Mouse (Mus musculus) brain, adult 2 months (tissue): Measurements from ENCODE around the gene Bcl2l2.
A peak's percentile ranks its signal among the peaks of the same experiment; 100 is the strongest.

Experiments used
- DNase-seq: peaks from one replicate; pipeline ENCODE4 v3.0.0; 2011; ENCODE audit warnings: low read depth, low spot score

Gene Bcl2l2

DNA sequence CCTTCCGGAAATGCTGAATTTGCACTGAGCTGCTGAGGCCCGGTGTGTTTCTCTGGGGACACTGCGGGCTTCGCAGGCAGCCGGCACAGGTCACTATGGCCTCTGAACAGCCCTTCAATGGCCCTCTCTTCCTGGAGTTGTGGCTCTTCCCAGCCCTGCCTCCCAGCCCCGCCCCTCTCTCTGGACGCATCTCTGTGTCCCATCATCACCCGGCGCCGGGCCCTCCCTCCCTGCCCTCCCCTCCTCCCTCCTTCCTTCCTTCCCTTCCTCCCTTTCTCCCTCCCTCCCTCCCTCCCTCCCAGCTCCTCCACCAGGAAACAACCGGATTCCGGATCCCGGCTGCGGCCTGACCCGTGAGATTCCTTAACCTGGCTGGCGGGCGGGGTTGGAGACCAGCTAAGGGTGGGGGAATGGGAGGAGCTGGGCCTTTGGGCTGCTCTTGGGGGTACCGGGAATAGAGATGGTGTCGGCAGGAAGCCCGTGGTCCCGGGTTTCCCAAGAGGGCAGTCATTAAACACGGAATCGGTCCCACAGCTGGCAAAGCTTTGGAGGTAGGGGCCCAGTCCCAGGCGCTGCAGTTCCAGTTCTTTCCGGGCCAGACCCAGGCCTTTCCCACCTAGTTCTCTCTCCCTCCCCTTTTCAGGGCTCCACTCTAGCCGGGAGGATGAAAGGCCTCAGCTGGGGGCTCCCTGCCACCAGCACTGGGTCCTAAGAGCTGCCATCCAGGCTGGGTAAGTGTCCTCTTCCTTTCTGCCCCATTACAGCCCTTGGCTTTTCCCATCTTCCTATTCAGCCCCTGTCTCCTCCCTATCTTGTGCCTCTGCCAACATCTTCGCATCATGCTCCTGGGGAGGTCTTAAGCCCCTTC lies at the start of gene Bcl2l2, which contains the start of gene Gm20521:
Gene Bcl2l2, plus strand, starts transcription at position 224 of the 868 bp plus-strand sequence.
Gene Gm20521, plus strand, starts transcription at position 288 of the 868 bp plus-strand sequence.
- DNase-seq, result peak; percentile 96

DNA sequence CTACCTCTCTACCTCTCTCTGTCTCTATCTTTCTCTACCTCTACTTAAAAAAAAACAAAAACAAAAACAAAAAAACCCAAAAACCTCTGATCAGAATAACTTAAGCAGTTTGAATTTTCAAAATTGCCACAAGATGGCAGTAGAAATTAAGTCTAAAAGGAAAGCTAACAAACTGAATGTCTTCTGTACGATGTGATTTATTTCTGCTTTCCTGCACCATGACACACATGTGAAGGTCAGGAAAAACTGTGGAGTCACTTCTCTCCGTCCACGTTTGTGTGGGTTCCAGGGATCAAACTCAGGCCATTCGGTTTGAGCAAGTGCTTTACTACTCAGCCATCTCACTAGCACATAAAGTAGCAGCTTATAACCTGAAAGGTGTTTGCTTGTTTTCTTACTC lies 39.7 kb upstream of the Bcl2l2 start:
- peak; percentile 83 for DNase-seq

DNA sequence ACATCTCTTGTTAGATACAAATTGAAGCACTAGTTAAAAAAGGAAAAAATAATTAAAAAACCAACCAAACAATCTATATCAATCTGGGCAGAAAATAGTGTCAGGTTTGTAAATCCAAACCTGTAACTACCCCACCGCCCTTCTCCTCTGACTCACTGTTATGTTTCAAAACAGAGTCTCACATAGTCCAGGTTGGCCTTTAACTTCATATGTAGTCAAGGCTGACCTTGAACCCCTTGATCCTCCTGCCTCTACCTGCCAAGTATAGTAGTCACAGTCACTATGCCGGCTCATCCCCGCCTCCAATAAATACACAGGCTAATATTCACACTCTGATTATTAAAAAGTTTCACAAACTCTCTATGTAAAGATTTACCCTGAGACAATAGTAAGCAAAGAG lies 27.5 kb upstream of the Bcl2l2 start:
- no peak for DNase-seq

DNA sequence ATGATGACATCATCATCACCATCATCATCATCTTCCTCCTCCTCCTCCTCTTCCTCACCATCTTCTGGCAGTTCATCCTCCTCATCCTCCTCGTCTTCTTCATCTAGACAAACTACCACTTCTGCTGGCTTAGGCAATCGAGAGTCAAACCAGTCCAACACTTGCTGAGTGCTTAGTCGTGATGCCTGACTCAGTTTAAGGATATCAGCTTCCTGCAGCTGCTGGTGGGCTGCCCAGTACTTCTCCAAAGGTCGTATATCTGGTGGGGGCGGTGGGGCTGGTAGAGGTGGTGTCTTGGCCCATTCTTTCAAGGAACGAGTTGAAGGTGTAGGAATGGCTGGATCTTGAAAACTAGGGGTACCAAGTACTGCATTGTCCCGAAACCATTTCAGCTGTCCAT lies 26.5 kb upstream of the Bcl2l2 start:
- DNase-seq, result no peak

- DNase-seq, result peak; percentile 92
Observed at GRCm38 (mm10) chr14:54857891-54858290, 25.3 kb upstream of the Bcl2l2 start.

DNA sequence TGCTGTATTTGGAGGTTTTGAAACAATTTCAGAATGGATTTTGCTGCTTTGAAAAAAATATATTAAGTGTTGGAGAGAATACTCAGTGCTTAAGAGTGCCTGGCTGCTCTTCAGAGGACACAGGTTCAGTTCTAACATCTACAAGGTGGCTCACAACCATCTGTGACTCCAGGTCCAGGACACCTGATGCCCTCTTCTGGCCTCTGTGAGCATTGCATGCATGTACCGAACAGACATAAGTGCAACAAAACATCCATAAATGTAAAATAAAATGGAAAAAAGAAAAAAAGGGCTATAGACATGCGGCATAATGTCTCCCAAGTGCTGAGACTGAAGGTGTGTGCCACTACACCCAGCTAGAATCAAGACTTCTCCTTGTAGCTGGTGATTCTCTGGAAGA lies 22.7 kb upstream of the Bcl2l2 start:
- DNase-seq, result peak; percentile 87

GRCm38 (mm10) chr14:54863501-54864312 lies 19.5 kb upstream of the Bcl2l2 start:
- DNase-seq, result peak; percentile 97

DNA sequence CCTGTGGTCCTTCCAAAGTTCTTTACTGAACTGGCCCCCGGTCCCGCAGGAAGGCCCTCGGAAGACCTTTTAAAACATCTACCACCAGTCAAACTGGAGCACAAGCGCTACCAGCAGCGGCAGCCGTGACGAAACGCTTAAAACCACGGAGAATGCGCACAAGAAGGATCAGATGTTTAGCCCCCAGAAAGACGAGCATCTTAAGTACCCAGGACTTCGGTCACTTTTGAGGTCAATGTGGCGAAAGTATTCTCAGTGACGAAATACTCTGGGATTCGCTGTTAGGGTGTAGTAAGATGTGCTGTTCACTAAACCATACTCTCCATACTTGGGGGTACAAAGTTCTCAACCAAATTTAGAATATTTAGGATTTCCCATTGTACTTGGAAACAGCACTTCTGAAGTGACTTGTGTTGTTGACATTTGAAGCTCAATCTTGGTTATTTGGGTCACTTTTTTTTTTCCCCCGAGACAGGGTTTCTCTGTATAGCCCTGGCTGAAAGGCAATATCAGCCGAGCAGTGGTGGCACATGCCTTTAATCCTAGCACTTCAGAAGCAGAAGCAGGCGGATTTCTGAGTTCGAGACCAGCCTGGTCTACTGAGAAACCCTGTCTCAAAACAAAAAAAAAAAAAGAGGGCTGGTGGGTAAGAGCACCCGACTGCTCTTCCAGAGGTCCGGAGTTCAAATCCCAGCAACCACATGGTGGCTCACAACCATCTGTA lies 18.7 kb upstream of the Bcl2l2 start:
- no peak for DNase-seq

DNA sequence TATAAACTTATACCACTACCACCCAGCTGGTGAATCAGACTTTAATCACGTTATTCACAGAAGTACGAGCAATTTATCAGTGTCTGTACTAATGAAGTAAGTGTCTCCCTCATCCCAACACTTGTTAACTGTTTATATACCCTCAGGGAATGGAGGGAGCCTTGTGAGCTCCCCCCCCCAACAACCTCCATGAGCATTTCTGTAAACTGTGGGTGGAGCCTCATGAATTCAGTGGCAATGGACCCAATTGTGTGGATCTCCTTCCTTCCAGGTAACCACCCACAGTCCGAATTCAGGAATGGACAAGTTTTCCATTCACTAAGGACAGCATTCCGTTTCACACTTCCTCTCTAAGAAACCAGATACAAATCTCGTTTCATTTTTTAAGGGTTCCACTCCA lies 17.6 kb upstream of the Bcl2l2 start:
- no peak for DNase-seq

- no peak for DNase-seq
Observed at GRCm38 (mm10) chr14:54866268-54866667, 16.9 kb upstream of the Bcl2l2 start.

DNA sequence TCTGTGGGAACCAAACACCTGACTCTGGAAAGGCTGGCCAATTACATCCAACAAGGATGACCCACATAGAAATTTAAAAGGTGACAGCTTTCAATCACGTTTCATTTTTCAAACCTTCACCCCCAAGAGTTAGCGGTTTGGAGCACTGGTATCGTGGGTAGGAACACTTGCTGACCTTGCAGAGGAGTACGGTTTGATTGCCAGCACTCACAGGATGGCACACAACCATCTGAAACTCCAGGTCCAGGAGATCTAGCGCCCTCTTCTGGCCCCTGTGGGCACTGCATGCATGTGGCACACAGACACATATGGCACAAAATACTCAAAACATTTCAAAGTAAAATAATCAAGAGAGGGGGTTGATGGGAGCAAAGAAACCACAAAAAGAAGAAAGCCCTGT lies 16.2 kb upstream of the Bcl2l2 start:
- no peak for DNase-seq

GRCm38 (mm10) chr14:54868026-54868425 lies 15.2 kb upstream of the Bcl2l2 start:
- DNase-seq, result no peak

GRCm38 (mm10) chr14:54870861-54871260 lies 12.3 kb upstream of the Bcl2l2 start, which contains the start of gene Homez:
Gene Homez (minus strand): TSS chr14:54870961.
- no peak for DNase-seq

DNA sequence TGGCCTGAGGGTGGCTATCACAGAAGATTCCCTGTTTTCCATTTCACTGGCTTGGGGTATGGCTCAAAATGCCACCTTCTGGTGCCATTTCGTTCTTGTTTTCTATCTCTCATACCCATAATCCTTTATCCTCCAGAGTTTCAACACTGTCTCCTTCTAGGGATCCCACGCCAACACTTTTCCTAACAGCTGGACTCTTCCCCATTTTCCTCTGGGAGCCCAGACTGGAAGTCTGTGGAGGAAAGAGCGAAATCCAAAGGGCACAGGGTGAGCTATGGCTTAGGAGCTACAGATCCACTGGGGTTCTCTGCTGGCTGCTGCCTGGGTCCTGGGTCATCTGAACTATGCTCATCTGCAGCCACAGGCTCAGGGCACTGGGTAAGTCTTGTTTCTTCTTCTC lies 9.0 kb upstream of the Bcl2l2 start:
- no peak for DNase-seq

DNA sequence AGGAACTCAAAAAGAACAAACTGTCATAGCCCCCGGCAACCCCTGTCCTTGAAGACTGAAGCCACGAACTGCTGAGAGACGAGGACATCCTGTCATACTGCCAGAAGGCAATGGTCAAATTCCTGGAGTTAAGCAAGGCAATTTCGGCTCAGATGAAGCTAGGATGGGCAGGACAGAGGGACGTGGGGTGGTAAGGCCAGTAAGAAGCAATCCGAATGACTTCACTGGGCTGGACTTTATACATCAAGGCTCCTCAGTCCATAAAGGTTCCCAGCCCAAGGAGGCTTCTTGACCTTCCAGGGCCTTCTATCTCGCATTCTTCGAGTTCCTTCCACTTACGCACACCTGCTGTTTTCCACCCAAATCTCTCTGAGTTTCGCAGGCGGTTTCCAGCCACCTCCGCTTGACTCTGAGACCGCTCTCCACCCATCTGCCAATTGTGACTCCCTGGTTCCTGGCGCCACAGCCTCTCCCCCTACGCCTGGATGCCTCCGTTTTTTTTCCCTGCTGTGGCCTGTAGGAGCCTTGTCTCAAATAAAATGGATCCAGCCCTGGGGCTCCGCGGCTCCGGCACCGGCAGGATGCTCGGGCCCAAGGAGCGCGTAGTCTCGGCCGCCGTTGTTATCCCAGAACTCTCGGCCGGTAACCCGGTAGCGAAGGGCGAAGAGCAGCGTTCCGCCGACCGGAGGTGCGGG lies 7.2 kb upstream of the Bcl2l2 start:
- peak; percentile 88 for DNase-seq

- DNase-seq, result peak; percentile 98
Observed at GRCm38 (mm10) chr14:54876539-54877047, 6.6 kb upstream of the Bcl2l2 start.

GRCm38 (mm10) chr14:54877048-54877715 lies 6.0 kb upstream of the Bcl2l2 start, which contains the start of gene Ppp1r3e:
Gene Ppp1r3e (minus strand): TSS chr14:54877550.
- DNase-seq, result peak; percentile 84

- DNase-seq, result no peak
Observed at GRCm38 (mm10) chr14:54884022-54884712, 990 bp downstream of the Bcl2l2 start.

- DNase-seq, result no peak
Observed at GRCm38 (mm10) chr14:54885309-54885708, 2.1 kb downstream of the Bcl2l2 start.

- DNase-seq, result no peak
Observed at GRCm38 (mm10) chr14:54892200-54892599, 9.0 kb downstream of the Bcl2l2 start, which contains the start of gene Pabpn1. Gene Pabpn1 (plus strand): TSS chr14:54892500.
